Mouse (Mus musculus): ENCODE measurements around the gene Mad2l1. TPM values are rescaled to one million over a fixed set of nuclear protein-coding genes. Genes with fewer than 3 reads are reported as not detected.

Gene Mad2l1
- total and polyA plus RNA-seq, 3 experiments = 54.3 to 168 (median 131) TPM

GRCm38 (mm10) chr6:66493685-66494084, 41.5 kb upstream of the Mad2l1 start:
- H3K9me3 ChIP-seq (replicated peaks; ENCODE audit: low read length) = no peaks in the 10 kb centered on the region
- in situ Hi-C loops (cut with MboI; ENCODE audit: low pct_ligation_motif_present, low pct_unique_long_range_greater_than_20kb, low sequenced_read_pairs) = no loop called here
- H3K79me2 ChIP-seq (replicated peaks; ENCODE audit: control insufficient read depth, extremely low read depth, insufficient read depth, poor library complexity, severe bottlenecking) = no peaks in the 10 kb centered on the region
- no peak overlapping the region for H3K9ac ChIP-seq (ENCODE audit: insufficient read depth, low read depth)
- TF ChIP-seq PAX5 (IDR thresholded peaks at IDR 0.05; ENCODE audit: low read length) (no peak), ZKSCAN1 (IDR thresholded peaks at IDR 0.05; ENCODE audit: borderline replicate concordance, low read depth, low read length) (no peak), USF1 (IDR thresholded peaks at IDR 0.05; ENCODE audit: low read depth, low read length) (no peak), RCOR1 (conservative IDR thresholded peaks at IDR 0.05; ENCODE audit: low read depth, low read length) (no peak), IRF4 (IDR thresholded peaks at IDR 0.05; ENCODE audit: low read depth, low read length) (no peak)
- H3K4me2 ChIP-seq (ENCODE audit: insufficient read depth, low read depth, poor library complexity, severe bottlenecking) = no peak overlapping the region
- H3K27ac ChIP-seq (ENCODE audit: insufficient read depth, low read depth) = no peak overlapping the region
- no peak overlapping the region for H3K4me3 ChIP-seq (replicated peaks in 1 of 3; ENCODE audit: low read depth in 2 of 3, low read length in 2 of 3, poor library complexity in 1 of 3)
- DNase-seq (ENCODE audit: extremely low read depth) = no peak
- H3K27me3 ChIP-seq (replicated peaks) = no peaks in the 10 kb centered on the region
- H3K4me1 ChIP-seq (ENCODE audit: control insufficient read depth in 1 of 2, insufficient read depth in 2 of 2) = no peaks in the 10 kb centered on the region
- no peaks in the 10 kb centered on the region for H3K36me3 ChIP-seq (replicated peaks in 1 of 2; ENCODE audit: control insufficient read depth in 1 of 2, insufficient read depth in 1 of 2, low read length in 1 of 2)
- dilution Hi-C loops (cut with MboI; ENCODE audit: extremely low pct_ligation_motif_present, extremely low pct_unique_long_range_greater_than_20kb, low sequenced_read_pairs) = no loop called here

GRCm38 (mm10) chr6:66516368-66516767, 18.8 kb upstream of the Mad2l1 start:
- TF ChIP-seq MAZ (IDR thresholded peaks at IDR 0.05; ENCODE audit: low read depth, low read length) = no peak
- no peak for TF ChIP-seq CTCF (conservative IDR thresholded peaks at IDR 0.05 in 1 of 2, IDR thresholded peaks at IDR 0.05 in 1 of 2; ENCODE audit: low read depth in 2 of 2, low read length in 2 of 2)
- TF ChIP-seq CHD1 (IDR thresholded peaks at IDR 0.05; ENCODE audit: low read depth, low read length) = no peak
- no peak for TF ChIP-seq BHLHE40 (IDR thresholded peaks at IDR 0.05; ENCODE audit: low read depth, low read length)
- no peak for TF ChIP-seq JUND (conservative IDR thresholded peaks at IDR 0.05; ENCODE audit: low read depth, low read length)
- TF ChIP-seq TBP (conservative IDR thresholded peaks at IDR 0.05; ENCODE audit: low read depth, low read length) = no peak
- no peak for TF ChIP-seq KAT2A (IDR thresholded peaks at IDR 0.05; ENCODE audit: insufficient replicate concordance, low read length)
- no peak for TF ChIP-seq SIN3A (IDR thresholded peaks at IDR 0.05; ENCODE audit: low read length)
- no peak for TF ChIP-seq RAD21 (IDR thresholded peaks at IDR 0.05; ENCODE audit: low read depth, low read length)
- no peak for TF ChIP-seq RCOR1 (conservative IDR thresholded peaks at IDR 0.05; ENCODE audit: low read depth, low read length)
- no peak for TF ChIP-seq ETS1 (conservative IDR thresholded peaks at IDR 0.05; ENCODE audit: low read depth, low read length)
- Histone ChIP-seq H3K79me2 (replicated peaks; ENCODE audit: control insufficient read depth, extremely low read depth, insufficient read depth, poor library complexity, severe bottlenecking) (no peaks in the 10 kb centered on the region), H3K4me2 (ENCODE audit: insufficient read depth, low read depth, poor library complexity, severe bottlenecking) (no peak overlapping the region), H3K9me3 (replicated peaks; ENCODE audit: low read length) (no peaks in the 10 kb centered on the region), H3K4me3 (replicated peaks in 1 of 3; ENCODE audit: low read depth in 2 of 3, low read length in 2 of 3, poor library complexity in 1 of 3) (no peak overlapping the region), H3K27ac (ENCODE audit: insufficient read depth, low read depth) (no peak overlapping the region), H3K9ac (ENCODE audit: insufficient read depth, low read depth) (no peak overlapping the region), H3K36me3 (replicated peaks in 1 of 2; ENCODE audit: control insufficient read depth in 1 of 2, insufficient read depth in 1 of 2, low read length in 1 of 2) (no peaks in the 10 kb centered on the region), H3K4me1 (ENCODE audit: control insufficient read depth in 1 of 2, insufficient read depth in 2 of 2) (peaks cover 0 to under 1% of the 10 kb centered on the region in 2 experiments; a peak in 1 of 4 replicates), H3K27me3 (replicated peaks) (no peaks in the 10 kb centered on the region)
- in situ Hi-C loops (cut with MboI; ENCODE audit: low pct_ligation_motif_present, low pct_unique_long_range_greater_than_20kb, low sequenced_read_pairs) (loop anchor here (25.0 kb wide), 1 partner anchor 654 kb away; no protein-coding TSS in a partner anchor), dilution Hi-C loops (cut with MboI; ENCODE audit: extremely low pct_ligation_motif_present, extremely low pct_unique_long_range_greater_than_20kb, low sequenced_read_pairs) (no loop called here)
- DNase-seq (ENCODE audit: extremely low read depth) = no peak
